In the genomic region with DNA sequence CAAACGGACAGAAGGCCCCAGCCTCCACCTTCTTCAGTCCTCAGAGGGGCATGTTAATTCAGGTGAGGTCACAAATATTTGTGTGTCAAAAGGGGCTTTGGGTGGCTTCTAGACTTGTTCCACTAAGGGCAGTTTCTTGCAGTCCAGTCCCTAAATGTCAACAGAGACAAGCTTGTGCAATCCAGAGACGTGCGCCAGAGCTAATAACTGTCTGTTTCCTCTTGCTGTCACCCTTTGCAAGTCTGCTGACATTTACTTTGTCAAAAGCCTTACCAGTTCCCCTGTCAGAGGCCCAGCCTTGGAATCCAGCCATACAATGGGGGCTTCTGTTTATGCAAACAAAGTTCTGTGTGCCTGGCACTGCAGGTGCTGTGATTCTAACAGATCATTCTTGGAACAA, we compare ENCODE assay signal across 13 mouse cellular contexts.
DNase-seq lines count a peak whose midpoint lies in the region; ATAC-seq lines count a peak whose summit lies in the region.
"Had no signal": no experiment of that assay in that cellular context is flagged by ENCODE, and none has a peak within 500 bp of the region (broad histone marks: within the 10 kb centered on the region; RNA-seq: fewer than 3 reads in every experiment).

No protein-coding gene starts in this region.

- no peak overlapping the region for H3K27ac ChIP-seq in embryonic facial prominence, embryonic 14.5 days (replicated peaks; ENCODE audit: low read depth, low read length)
- H3K27ac ChIP-seq in embryonic facial prominence, embryonic 10.5 days (replicated peaks), result no peak overlapping the region
- no peak overlapping the region for H3K27ac ChIP-seq in liver, embryonic 12.5 days
- no peak overlapping the region for H3K27ac ChIP-seq in limb, embryonic 10.5 days
- H3K27ac ChIP-seq: hindbrain, embryonic 15.5 days; limb, embryonic 13.5 days had no signal

- no peaks in the 10 kb centered on the region for H3K4me1 ChIP-seq in embryonic facial prominence, embryonic 14.5 days (ENCODE audit: control insufficient read depth, insufficient read depth, low read length)
- H3K4me1 ChIP-seq in embryonic facial prominence, embryonic 10.5 days, result peaks cover 26% of the 10 kb centered on the region
- no peaks in the 10 kb centered on the region for H3K4me1 ChIP-seq in liver, embryonic 12.5 days
- H3K4me1 ChIP-seq in limb, embryonic 10.5 days, result peaks cover 14% of the 10 kb centered on the region; the same call in 1 of the 2 replicates
- H3K4me1 ChIP-seq: hindbrain, embryonic 15.5 days had no signal

- peak; percentile 45 for DNase-seq in embryonic facial prominence, embryonic 14.5 days (ENCODE audit: low spot score)
- no peak for DNase-seq in embryonic facial prominence, embryonic 10.5 days (ENCODE audit: low spot score)
- peak; percentile 13 for DNase-seq in kidney, postnatal 10 days
- DNase-seq in kidney, adult 9 months, result no peak
- DNase-seq in limb, embryonic 10.5 days (ENCODE audit: low spot score), result no peak
- DNase-seq in thymus, postnatal 4 days, result no peak
- DNase-seq: forebrain, postnatal 0 days; right cerebral cortex, postnatal 14 days had no signal

- no peak overlapping the region for H3K9ac ChIP-seq in embryonic facial prominence, embryonic 14.5 days (ENCODE audit: low read depth, low read length)
- no peak overlapping the region for H3K9ac ChIP-seq in liver, embryonic 12.5 days
- H3K9ac ChIP-seq: forebrain, postnatal 0 days; hindbrain, embryonic 15.5 days; limb, embryonic 13.5 days had no signal

- no peaks in the 10 kb centered on the region for H3K9me3 ChIP-seq in embryonic facial prominence, embryonic 14.5 days (ENCODE audit: control insufficient read depth, low read length)
- no peaks in the 10 kb centered on the region for H3K9me3 ChIP-seq in embryonic facial prominence, embryonic 10.5 days
- H3K9me3 ChIP-seq in liver, embryonic 12.5 days (replicated peaks), result no peaks in the 10 kb centered on the region
- H3K9me3 ChIP-seq in limb, embryonic 10.5 days (replicated peaks), result no peaks in the 10 kb centered on the region
- H3K9me3 ChIP-seq: hindbrain, embryonic 15.5 days; limb, embryonic 13.5 days had no signal

- no peak for ATAC-seq in embryonic facial prominence, embryonic 14.5 days (ENCODE audit: low read depth)
- ATAC-seq in liver, embryonic 12.5 days, result peak; percentile 60; the same call in 1 of the 2 replicates
- ATAC-seq in monocyte, adult 5-6 weeks (replicated peaks; ENCODE audit: insufficient number of reproducible peaks, low FRiP score, low TSS enrichment, poor library complexity, severe bottlenecking), result peak; percentile 76
- ATAC-seq: forebrain, postnatal 0 days had no signal

- H3K36me3 ChIP-seq in embryonic facial prominence, embryonic 14.5 days (ENCODE audit: control insufficient read depth, insufficient read depth, low read length), result no peaks in the 10 kb centered on the region
- no peaks in the 10 kb centered on the region for H3K36me3 ChIP-seq in embryonic facial prominence, embryonic 10.5 days (replicated peaks)
- H3K36me3 ChIP-seq in liver, embryonic 12.5 days, result no peaks in the 10 kb centered on the region
- no peaks in the 10 kb centered on the region for H3K36me3 ChIP-seq in limb, embryonic 10.5 days
- H3K36me3 ChIP-seq: G1E; hindbrain, embryonic 15.5 days; limb, embryonic 13.5 days had no signal

- no peaks in the 10 kb centered on the region for H3K27me3 ChIP-seq in embryonic facial prominence, embryonic 14.5 days (replicated peaks; ENCODE audit: control insufficient read depth, insufficient read depth, low read length)
- H3K27me3 ChIP-seq in embryonic facial prominence, embryonic 10.5 days (replicated peaks; ENCODE audit: low read depth, poor library complexity, severe bottlenecking), result no peaks in the 10 kb centered on the region
- H3K27me3 ChIP-seq in liver, embryonic 12.5 days (replicated peaks), result no peaks in the 10 kb centered on the region
- H3K27me3 ChIP-seq in limb, embryonic 10.5 days (ENCODE audit: low read depth, poor library complexity, severe bottlenecking), result no peaks in the 10 kb centered on the region
- H3K27me3 ChIP-seq: hindbrain, embryonic 15.5 days; limb, embryonic 13.5 days had no signal

- H3K4me3 ChIP-seq in embryonic facial prominence, embryonic 14.5 days (ENCODE audit: low read depth, low read length), result no peak overlapping the region
- no peak overlapping the region for H3K4me3 ChIP-seq in embryonic facial prominence, embryonic 10.5 days
- no peak overlapping the region for H3K4me3 ChIP-seq in liver, embryonic 12.5 days
- H3K4me3 ChIP-seq in limb, embryonic 10.5 days, result no peak overlapping the region
- H3K4me3 ChIP-seq: hindbrain, embryonic 15.5 days; limb, embryonic 13.5 days had no signal

- 51% methylated on average over 3 of the region's 3 CpGs for WGBS in embryonic facial prominence, embryonic 14.5 days
- 57% methylated on average over 3 of the region's 3 CpGs for WGBS in embryonic facial prominence, embryonic 10.5 days
- WGBS in liver, embryonic 12.5 days (ENCODE audit: insufficient replicate concordance), result 37% methylated on average over 3 of the region's 3 CpGs
- WGBS in limb, embryonic 10.5 days, result 75% methylated on average over 3 of the region's 3 CpGs

- no peak overlapping the region for H3K4me2 ChIP-seq in embryonic facial prominence, embryonic 14.5 days (ENCODE audit: low read depth, low read length)
- H3K4me2 ChIP-seq in liver, embryonic 12.5 days, result no peak overlapping the region
- H3K4me2 ChIP-seq: hindbrain, embryonic 15.5 days; limb, embryonic 13.5 days had no signal

Comparison
In these comparisons a context has a peak if more than half of its experiments do, and no peak if none do; other contexts are left out.
1. DNase-seq: peak in embryonic facial prominence, embryonic 14.5 days (single experiment) and kidney, postnatal 10 days (single experiment); none in embryonic facial prominence, embryonic 10.5 days (single experiment), kidney, adult 9 months (single experiment), limb, embryonic 10.5 days (single experiment) and thymus, postnatal 4 days (single experiment).